Mouse (Mus musculus) ES-E14 (cell line): ENCODE measurements around the gene Fhit. TPM values are rescaled to one million over a fixed set of nuclear protein-coding genes. Genes with fewer than 3 reads are reported as not detected.

Experiments used
- DNase-seq: peaks from one replicate; pipeline ENCODE4 v3.0.0-alpha.2; 2013; ENCODE audit warnings: low read depth, low spot score
- H3K27ac ChIP-seq: 2 replicates; pipeline ENCODE4 v1.5.1; 2012; ENCODE audit warnings: low read depth, mild to moderate bottlenecking, low read length, moderate library complexity, mixed read lengths; ENCODE audit not compliant: poor library complexity, insufficient read depth, severe bottlenecking
- H3K36me3 ChIP-seq: 2 replicates; pipeline ENCODE4 v1.6.1; 2012; ENCODE audit warnings: mild to moderate bottlenecking, low read length, moderate library complexity, mixed read lengths; ENCODE audit not compliant: control insufficient read depth, poor library complexity, insufficient read depth, severe bottlenecking
- H3K4me1 ChIP-seq, 2 experiments: fragments of 150-350 bp in 1 of 2; sonication (generic) in 1 of 2; 2 replicates each; pipeline ENCODE4 v1.6.1; 2012; ENCODE audit warnings: low read length in 2 of 2, mild to moderate bottlenecking in 1 of 2, mixed read lengths in 1 of 2; ENCODE audit not compliant: control insufficient read depth in 2 of 2, insufficient read depth in 2 of 2, poor library complexity in 1 of 2
- H3K4me3 ChIP-seq, 2 experiments: fragments of 150-350 bp in 1 of 2; sonication (generic) in 1 of 2; 2 replicates each; pipeline ENCODE4 v1.5.1; 2012; ENCODE audit warnings: low read length in 2 of 2, low read depth in 1 of 2, mild to moderate bottlenecking in 1 of 2, mixed read lengths in 1 of 2; ENCODE audit not compliant: insufficient read depth in 1 of 2, poor library complexity in 1 of 2, severe bottlenecking in 1 of 2
- H3K9ac ChIP-seq: 2 replicates; pipeline ENCODE4 v1.6.1; 2012; ENCODE audit warnings: low read depth, mild to moderate bottlenecking, low read length, mixed read lengths; ENCODE audit not compliant: poor library complexity, insufficient read depth, severe bottlenecking
- H3K9me3 ChIP-seq: fragments of 150-350 bp; sonication (generic); 2 replicates; pipeline ENCODE4 v1.6.1; 2012; ENCODE audit warnings: low read depth, mild to moderate bottlenecking, low read length; ENCODE audit not compliant: control insufficient read depth, insufficient read depth
- CHD2 ChIP-seq: IDR thresholded peaks from 2 replicates; pipeline ENCODE4 v1.6.1; 2014; ENCODE audit warnings: mild to moderate bottlenecking, low read depth, low read length, inconsistent platforms
- HCFC1 ChIP-seq: IDR thresholded peaks from 2 replicates; pipeline ENCODE4 v1.6.1; 2012; ENCODE audit warnings: low read length, inconsistent platforms, borderline replicate concordance; ENCODE audit not compliant: insufficient read depth
- MAFK ChIP-seq: IDR thresholded peaks from 2 replicates; pipeline ENCODE4 v1.6.1; 2014; ENCODE audit warnings: mild to moderate bottlenecking, low read depth, low read length, inconsistent platforms; ENCODE audit not compliant: insufficient read depth
- ZC3H11A ChIP-seq: IDR thresholded peaks from 2 replicates; pipeline ENCODE4 v1.6.1; 2012; ENCODE audit warnings: low read depth, mild to moderate bottlenecking, inconsistent platforms, low read length, borderline replicate concordance
- ZNF384 ChIP-seq: IDR thresholded peaks from 2 replicates; pipeline ENCODE4 v1.6.1; 2012; ENCODE audit warnings: low read depth, low read length, inconsistent platforms
- in situ Hi-C, 2 experiments: fragments of 600-800 bp; cut with MboI; formaldehyde crosslinking; loops; one replicate each; pipeline ENCODE4 v1.15.1; 2025; ENCODE audit warnings: low sequenced_read_pairs in 2 of 2, inconsistent platforms in 1 of 2; ENCODE audit not compliant: unreplicated experiment in 2 of 2
- total RNA-seq: library from RNA; depleted of rRNA; stranded (reverse); fragments of 300-350 nt; gene quantifications from 2 replicates; pipeline ENCODE4 v1.2.3, GENCODE M21; 2012

Fhit gene
- total RNA-seq, 1 experiment: 1.0 TPM

GRCm38 (mm10) chr14:11125096-11125495, 36.7 kb downstream of the Fhit start:
- Histone ChIP-seq H3K36me3 (no peaks in the 10 kb centered on the region), H3K9me3 (no peaks in the 10 kb centered on the region), H3K27ac (no peak overlapping the region), H3K4me3 (no peak overlapping the region), H3K9ac (no peak overlapping the region), H3K4me1 (no peaks in the 10 kb centered on the region)
- in situ Hi-C loops: no loop called here
- no peak for DNase-seq
- TF ChIP-seq MAFK: no peak
- TF ChIP-seq HCFC1: no peak
- no peak for TF ChIP-seq ZC3H11A
- TF ChIP-seq ZNF384: no peak
- TF ChIP-seq CHD2: no peak

GRCm38 (mm10) chr14:11119076-11119475, 42.8 kb downstream of the Fhit start:
- no peak for TF ChIP-seq MAFK
- no peak for TF ChIP-seq ZNF384
- no peak for TF ChIP-seq HCFC1
- no peak for TF ChIP-seq CHD2
- no peak for TF ChIP-seq ZC3H11A
- in situ Hi-C loops: no loop called here
- Histone ChIP-seq H3K27ac (no peak overlapping the region), H3K4me3 (no peak overlapping the region), H3K36me3 (no peaks in the 10 kb centered on the region), H3K4me1 (no peaks in the 10 kb centered on the region), H3K9me3 (no peaks in the 10 kb centered on the region), H3K9ac (no peak overlapping the region)
- no peak for DNase-seq

DNA sequence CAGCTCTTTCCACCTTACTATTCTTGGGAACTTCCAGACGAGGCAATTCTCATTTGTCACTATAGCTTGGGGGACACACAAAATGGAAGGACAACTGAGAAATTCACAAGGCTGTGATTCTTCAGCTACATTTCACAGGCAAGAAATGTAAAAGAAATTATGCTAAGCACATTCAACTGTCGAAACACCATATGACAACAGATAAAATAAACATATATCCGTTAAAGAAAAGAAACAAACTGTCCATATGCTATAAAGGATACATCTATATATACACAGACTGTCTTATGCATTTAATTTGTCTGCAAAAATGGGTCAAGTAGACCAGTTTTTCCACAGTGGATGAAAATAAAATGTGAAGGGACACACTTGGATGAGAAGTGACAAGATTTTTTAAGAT, 76.2 kb downstream of the Fhit start:
- H3K9me3 ChIP-seq: no peaks in the 10 kb centered on the region
- no peak for DNase-seq
- no peak overlapping the region for H3K9ac ChIP-seq
- in situ Hi-C loops: no loop called here
- no peaks in the 10 kb centered on the region for H3K36me3 ChIP-seq
- TF ChIP-seq ZNF384: no peak
- TF ChIP-seq ZC3H11A: no peak
- no peak for TF ChIP-seq HCFC1
- no peak for TF ChIP-seq CHD2
- TF ChIP-seq MAFK: no peak
- no peak overlapping the region for H3K27ac ChIP-seq
- peaks cover 0 to 3% of the 10 kb centered on the region in 2 experiments; a peak in 1 of 4 replicates for H3K4me1 ChIP-seq
- H3K4me3 ChIP-seq: no peak overlapping the region

- no peaks in the 10 kb centered on the region for H3K9me3 ChIP-seq
- no peak overlapping the region for H3K9ac ChIP-seq
- TF ChIP-seq HCFC1 (no peak), CHD2 (no peak), MAFK (no peak), ZC3H11A (no peak), ZNF384 (no peak)
- H3K4me3 ChIP-seq: no peak overlapping the region
- H3K4me1 ChIP-seq: peaks cover 0 to 3% of the 10 kb centered on the region in 2 experiments; a peak in 1 of 4 replicates
- no peak for DNase-seq
- in situ Hi-C loops: no loop called here
- H3K27ac ChIP-seq: no peak overlapping the region
- H3K36me3 ChIP-seq: no peaks in the 10 kb centered on the region
Measured at GRCm38 (mm10) chr14:11083946-11084345, 77.9 kb downstream of the Fhit start.

DNA sequence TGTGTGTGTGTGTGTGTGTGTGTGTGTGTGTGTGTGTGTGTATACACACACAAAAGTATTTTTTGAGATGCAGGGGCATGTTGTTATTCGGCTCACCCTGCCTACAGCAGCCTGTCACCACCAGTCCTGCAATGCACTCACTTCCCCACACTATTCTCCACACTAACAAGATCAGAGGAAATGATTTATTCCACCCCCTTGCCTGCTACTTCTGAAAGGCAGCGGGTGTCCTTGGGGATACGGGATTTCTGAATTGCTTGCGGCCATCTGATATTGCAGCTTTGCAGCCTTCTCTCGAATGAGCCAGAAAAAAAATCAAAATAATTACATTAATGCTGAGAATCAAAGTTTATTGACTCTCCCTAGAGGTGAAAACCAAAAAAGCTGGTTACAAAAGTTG, 78.4 kb downstream of the Fhit start:
- H3K9me3 ChIP-seq: no peaks in the 10 kb centered on the region

More for the DNA sequence above, 78.4 kb downstream of the Fhit start:
- Histone ChIP-seq H3K4me1 (peaks cover 0 to 3% of the 10 kb centered on the region in 2 experiments; a peak in 1 of 4 replicates), H3K9ac (no peak overlapping the region), H3K36me3 (no peaks in the 10 kb centered on the region), H3K4me3 (no peak overlapping the region), H3K27ac (no peak overlapping the region)
- in situ Hi-C loops: no loop called here
- TF ChIP-seq HCFC1 (no peak), CHD2 (no peak), ZNF384 (no peak), ZC3H11A (no peak), MAFK (no peak)
- no peak for DNase-seq
